Mouse (Mus musculus): Measurements from ENCODE around the gene Lpar3. TPM values are rescaled to one million over a fixed set of nuclear protein-coding genes. Genes with fewer than 3 reads are reported as not detected.
"Not testable (repeated sequence)": the region's sequence is repeated elsewhere in the genome, so short reads cannot be mapped to it uniquely, and the experiment has no call there.

The Lpar3 gene
- total RNA-seq, 2 experiments from 2014 or later = 0.21 to 0.95 TPM

DNA sequence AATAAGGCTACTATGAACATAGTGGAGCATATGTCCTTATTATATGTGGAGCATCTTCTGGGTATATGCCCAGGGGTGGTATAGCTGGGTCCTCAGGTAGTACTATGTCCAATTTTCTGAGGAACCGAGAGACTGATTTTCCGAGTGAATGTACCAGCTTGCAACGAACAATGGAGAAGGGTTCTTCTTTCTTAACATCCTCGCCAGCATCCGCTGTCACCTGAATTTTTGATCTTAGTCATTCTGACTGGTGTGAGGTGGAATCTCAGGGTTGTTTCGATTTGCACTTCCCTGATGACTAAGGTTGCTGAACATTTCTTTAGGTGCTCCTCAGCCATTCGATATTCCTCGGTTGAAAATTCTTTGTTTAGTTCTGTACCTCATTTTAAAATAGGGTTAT is 11.0 kb upstream of the Lpar3 start:
- not testable (repeated sequence) for DNase-seq

DNA sequence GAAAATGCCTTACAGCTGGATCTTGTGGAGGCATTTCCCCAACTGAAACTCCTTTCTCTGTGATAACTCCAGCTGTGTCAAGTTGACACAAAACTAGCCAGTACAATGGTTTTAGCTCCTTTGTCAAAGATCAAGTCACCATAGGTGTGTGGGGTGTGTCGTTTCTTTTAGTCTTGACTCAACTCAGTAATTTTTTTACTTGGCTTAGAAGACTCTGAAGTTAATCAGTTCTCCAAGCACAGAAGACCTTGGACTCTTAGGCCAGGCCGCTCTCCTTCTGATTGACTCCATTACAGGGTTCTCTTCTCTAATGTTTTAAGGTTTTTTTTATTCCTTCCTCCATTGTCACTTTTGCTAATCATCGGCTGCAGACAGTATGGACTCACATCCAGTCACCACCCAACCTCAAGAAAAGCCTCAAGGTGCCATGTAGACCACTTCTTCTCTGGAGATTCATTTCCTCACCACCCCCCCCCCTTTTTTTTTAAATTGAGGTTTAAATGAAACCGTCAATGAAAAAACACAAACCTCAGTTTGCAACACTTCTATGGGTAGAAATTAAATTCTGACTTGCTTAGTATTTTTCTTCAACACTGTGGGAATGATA is 9.5 kb upstream of the Lpar3 start:
- DNase-seq = no peak

DNA sequence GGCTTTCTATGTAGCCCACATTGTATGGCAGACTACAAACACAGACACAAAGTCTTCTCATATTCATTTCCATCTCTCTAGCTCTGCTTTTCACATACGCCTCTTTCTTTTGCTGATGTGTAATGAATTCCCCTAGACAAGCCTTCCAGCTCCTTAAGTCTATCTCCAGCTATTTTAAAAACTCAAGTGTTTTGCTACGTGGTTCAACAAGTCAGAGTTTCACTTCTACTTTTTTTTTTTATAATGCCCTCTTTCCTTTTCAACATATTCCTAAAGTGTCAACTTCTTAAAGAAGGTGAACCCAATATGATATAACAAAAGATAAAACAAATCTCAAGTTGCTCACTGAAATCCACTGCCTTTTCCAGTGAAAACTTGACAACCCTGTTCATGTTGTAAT is 8.8 kb upstream of the Lpar3 start:
- DNase-seq = no peak

DNA sequence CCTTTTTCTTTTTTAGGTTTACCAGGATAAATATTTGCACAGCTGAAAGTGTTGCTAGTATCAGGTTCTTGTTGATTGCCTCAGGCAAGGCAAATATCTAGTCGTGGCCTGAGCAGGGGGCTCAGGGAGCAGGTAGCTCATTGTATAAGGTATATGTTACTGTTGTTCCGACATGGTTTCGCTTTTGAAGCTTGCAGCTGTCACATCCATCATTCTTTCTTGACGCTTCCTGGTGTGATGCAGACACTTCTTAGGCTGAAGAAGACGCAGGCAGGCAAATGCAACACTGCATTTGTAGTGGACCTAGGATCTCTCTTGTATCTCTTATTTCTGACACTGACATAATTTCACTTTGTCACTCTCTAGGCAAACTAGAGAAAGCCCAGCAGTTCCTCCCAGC is 7.4 kb upstream of the Lpar3 start:
- no peak for DNase-seq

- no peak for DNase-seq
Observed at GRCm38 (mm10) chr3:146216561-146216960, 4.2 kb upstream of the Lpar3 start.

GRCm38 (mm10) chr3:146224271-146224670 is 3.5 kb downstream of the Lpar3 start:
- DNase-seq = no peak

DNA sequence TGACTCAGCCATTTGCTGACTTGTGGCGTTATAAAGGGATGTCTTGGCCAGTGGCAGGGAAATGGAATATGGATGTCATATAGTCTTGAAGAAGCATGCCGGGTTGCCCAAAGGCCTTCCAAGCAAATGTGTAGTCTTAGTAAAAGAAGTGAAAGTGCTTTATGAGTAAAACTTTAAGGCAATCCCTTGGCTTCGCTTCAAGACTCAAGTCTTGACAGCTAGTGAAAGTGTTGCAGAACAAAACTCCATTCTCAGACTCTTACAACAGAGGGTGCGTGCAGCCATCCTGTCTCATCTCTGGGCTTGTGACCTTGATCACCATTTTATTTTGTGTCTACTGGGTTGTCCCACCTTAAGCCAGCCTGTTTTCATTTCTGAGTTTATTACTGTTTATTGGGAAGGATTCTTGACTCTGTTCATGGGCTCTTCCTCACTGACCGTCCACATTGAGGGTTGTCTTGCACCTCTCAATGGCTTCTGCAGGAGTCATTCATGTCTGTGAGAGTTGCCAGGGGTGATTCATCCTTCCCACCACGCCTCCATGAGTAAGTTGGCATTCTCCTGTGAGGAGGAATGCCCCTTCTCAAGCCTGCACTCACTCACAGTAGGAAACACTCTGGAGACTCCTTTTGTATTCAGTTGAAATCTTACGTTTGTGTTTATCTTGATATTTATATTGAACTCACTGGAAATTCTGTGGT is 4.4 kb downstream of the Lpar3 start:
- DNase-seq = no peak

GRCm38 (mm10) chr3:146227427-146227826 is 6.7 kb downstream of the Lpar3 start:
- no peak for DNase-seq

GRCm38 (mm10) chr3:146228559-146229310 is 8.0 kb downstream of the Lpar3 start:
- no peak for DNase-seq

DNA sequence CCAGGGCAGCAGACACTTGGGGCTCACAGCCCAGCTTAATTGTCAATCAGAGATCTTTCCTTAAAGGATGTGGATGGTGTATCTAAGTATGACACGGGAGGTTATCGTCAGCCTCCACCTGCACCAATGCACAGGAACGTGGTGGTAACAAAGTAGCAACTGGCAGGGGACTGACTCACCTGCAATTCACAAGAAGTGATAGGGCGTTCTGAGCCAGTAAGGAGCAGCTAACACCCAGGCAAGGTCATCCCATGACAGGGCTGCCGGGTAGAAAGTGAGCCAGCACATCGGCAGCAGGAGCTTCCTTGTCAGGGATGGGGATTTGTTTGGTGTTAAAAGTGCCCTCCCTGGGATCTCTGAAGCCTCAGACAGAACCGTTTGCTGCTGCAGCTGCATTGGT is 11.9 kb downstream of the Lpar3 start:
- DNase-seq = no peak

GRCm38 (mm10) chr3:146233741-146234140 is 13.0 kb downstream of the Lpar3 start:
- no peak for DNase-seq

DNA sequence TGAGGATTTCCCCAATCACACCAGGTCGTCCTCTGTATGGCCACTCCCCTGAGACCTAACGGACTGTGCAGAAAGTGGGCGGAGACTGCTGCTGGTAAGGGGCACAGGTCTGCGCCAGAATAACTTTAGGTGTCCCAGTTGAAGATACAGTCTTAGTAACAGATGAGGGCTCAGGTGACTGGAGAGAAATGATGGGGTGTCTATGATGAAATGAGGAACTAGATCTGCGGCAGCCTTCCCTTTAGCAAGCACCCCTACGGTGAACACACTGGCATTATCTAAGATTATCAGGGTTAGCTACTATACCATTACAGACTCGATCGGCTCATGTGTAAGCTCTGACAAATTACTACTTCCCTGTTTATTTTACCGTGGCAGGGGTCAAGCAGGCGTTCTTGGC is 13.8 kb downstream of the Lpar3 start:
- DNase-seq = no peak

GRCm38 (mm10) chr3:146236280-146236679 is 15.5 kb downstream of the Lpar3 start:
- no peak for DNase-seq

DNA sequence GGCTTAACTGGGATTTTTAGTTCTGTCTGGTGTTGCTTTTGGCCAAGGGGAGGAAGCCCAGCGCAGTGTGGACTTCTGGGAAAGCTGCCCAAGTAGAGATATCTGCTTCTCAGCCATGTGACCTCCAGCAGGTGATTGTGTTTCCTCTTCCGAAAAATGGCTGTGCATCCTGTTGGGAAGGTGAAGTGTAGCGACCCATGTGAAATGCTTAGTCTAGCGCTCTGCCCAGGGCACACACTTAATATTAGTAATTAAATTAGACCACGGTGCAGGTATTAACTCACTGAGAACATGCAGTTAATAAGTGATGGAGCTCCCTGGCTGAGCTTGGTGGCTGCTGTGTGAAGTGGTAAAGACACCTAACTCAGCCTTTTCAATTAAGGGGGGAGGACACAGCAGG is 16.9 kb downstream of the Lpar3 start:
- DNase-seq = no peak

DNA sequence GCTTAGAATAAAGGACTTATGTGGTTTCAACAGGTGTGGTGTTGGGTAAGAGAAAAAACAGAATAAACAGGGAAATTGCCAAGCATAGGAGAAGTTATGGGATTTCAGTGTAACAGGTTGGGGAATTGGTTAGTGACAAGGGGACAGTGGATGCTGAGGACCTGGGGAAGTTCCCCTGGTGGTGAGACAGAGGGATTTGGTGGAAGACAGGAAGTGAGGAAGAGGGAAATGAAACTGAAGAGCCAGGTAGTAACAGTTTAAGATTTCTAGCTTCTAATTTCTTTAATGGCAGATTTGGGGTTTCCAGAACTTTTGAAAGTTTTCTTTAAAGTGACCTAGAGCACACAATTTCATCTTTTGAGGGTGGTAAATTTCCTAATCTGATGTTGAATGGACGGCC is 23.9 kb downstream of the Lpar3 start:
- DNase-seq = no peak

DNA sequence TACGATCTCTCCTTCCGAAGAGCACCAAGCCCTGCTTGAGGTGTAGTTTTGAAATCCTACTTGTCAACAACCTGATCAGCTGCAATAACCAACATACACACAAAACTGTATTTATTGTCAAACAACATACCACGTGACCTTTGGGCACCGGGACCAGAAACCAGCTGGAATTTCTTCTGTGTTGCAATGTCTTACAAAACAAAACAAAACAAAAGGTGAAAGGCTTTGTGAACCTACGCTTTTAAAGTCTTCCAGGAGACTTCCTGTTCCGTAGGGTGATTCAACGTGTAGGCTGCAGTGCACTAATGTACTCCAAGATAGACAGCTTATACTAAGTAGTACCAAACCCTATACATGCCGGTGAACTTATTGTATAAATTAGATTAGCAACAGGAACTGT is 25.8 kb downstream of the Lpar3 start:
- no peak for DNase-seq

DNA sequence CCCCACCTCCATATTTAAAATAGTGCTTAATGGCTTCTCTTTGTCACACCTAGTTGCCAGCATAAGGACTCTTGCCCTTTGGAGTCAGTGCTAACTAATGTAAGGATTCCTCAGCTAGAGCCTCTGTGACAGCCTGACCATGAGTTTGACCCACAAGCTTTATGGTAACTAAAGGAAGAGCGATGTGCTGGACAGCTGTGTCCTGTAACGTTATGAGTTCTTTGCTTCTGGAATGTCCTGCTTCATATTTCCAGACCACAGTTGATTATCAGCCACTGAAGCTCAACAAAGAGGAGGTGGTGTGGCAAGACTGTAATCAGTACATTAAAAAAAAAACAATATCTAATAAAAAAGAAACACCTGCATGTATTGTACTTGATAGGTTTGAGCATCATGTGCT is 26.2 kb downstream of the Lpar3 start:
- DNase-seq = no peak

GRCm38 (mm10) chr3:146249895-146250294 is 29.1 kb downstream of the Lpar3 start:
- no peak for DNase-seq

- no peak for DNase-seq
Observed at GRCm38 (mm10) chr3:146251771-146252170, 31.0 kb downstream of the Lpar3 start.

DNA sequence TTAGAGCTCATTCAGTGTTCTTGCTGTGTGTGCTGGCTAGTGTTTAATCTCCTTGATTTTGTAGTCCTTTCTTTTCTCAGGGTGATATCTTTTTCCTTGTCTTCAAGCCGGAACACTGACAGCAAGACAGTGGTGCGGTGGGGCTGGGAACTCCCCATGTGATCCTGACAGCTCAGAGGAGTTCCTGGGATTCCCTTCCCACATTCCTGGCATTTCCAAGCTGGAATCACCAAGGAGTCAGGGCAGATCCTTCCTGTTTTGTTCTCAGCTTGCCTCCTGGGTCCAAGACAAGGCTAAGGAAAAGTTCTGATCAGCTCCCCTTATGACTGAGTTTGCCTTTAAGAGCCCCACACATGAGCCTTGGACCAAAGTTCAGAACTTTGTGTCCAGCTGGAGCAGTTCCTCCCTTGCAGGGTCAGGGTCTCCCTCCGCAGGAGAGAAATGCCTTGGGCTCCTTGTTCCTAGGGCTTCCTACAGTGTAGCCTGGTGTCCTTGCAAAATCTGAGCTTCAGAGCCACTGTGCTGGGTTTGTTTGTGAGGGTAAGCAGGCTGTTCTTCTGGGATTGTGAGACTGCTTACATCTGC is 33.1 kb downstream of the Lpar3 start:
- no peak for DNase-seq

DNA sequence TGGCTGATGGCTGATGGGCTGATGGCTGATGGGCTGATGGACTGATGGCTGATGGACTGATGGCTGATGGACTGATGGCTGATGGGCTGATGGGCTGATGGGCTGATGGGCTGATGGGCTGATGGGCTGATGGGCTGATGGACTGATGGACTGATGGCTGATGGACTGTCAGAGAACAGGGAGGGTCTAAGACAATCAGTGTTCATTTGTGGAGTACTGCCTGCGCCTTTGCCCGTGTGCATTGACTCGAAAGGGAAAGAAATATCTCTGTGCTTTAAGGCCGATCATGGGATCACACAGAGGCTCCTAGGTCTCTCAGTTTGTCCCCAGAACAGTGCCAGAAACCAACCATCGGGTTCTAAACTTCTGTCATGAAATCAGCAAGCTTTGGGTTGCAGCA is 34.4 kb downstream of the Lpar3 start:
- DNase-seq = no peak

- no peak for DNase-seq
Observed at GRCm38 (mm10) chr3:146257483-146258122, 36.8 kb downstream of the Lpar3 start.

GRCm38 (mm10) chr3:146260203-146260602 is 39.4 kb downstream of the Lpar3 start:
- DNase-seq = no peak

All from gastrocnemius, postnatal 10 days (tissue).